ENCODE assay signal across 15 mouse cellular contexts in genomic region chr2:19633406-19633920, GRCm38 (mm10).
"Had no signal": no experiment of that assay in that cellular context is flagged by ENCODE, and none has a peak within 500 bp of the region (broad histone marks: within the 10 kb centered on the region; RNA-seq: fewer than 3 reads in every experiment).

No protein-coding gene starts in this region.

- H3K27me3 ChIP-seq: limb, embryonic 12.5 days; liver, embryonic 15.5 days; megakaryocyte, embryonic 14.5 days; midbrain, embryonic 12.5 days; neural tube, embryonic 13.5 days had no signal

- H3K9me3 ChIP-seq: limb, embryonic 12.5 days; liver, embryonic 15.5 days; megakaryocyte, embryonic 14.5 days; midbrain, embryonic 12.5 days; neural tube, embryonic 13.5 days had no signal

- H3K4me3 ChIP-seq: left cerebral cortex, adult 2 months; limb, embryonic 12.5 days; liver, embryonic 15.5 days; megakaryocyte, embryonic 14.5 days; midbrain, embryonic 12.5 days; neural tube, embryonic 13.5 days had no signal

- ATAC-seq: intestine, postnatal 0 days had no signal

- H3K4me2 ChIP-seq: limb, embryonic 12.5 days; liver, embryonic 11.5 days; liver, embryonic 15.5 days; midbrain, embryonic 12.5 days; neural tube, embryonic 13.5 days had no signal

- H3K27ac ChIP-seq: left cerebral cortex, adult 2 months; limb, embryonic 12.5 days; liver, embryonic 15.5 days; macrophage; midbrain, embryonic 12.5 days; neural tube, embryonic 13.5 days; stomach, postnatal 0 days had no signal

- H3K9ac ChIP-seq: limb, embryonic 12.5 days; liver, embryonic 15.5 days; midbrain, embryonic 12.5 days; neural tube, embryonic 13.5 days had no signal

- H3K36me3 ChIP-seq: limb, embryonic 12.5 days; liver, embryonic 15.5 days; midbrain, embryonic 12.5 days; neural tube, embryonic 13.5 days had no signal

- H3K4me1 ChIP-seq: limb, embryonic 12.5 days; liver, embryonic 15.5 days; megakaryocyte, embryonic 14.5 days; midbrain, embryonic 12.5 days; neural tube, embryonic 13.5 days had no signal

- DNase-seq: kidney, adult 8-10 months; kidney, postnatal 25 days; lung, adult 2 months; lung, postnatal 14 days; thymus, postnatal 14 days had no signal
